Mouse (Mus musculus): ENCODE data around the gene Nras. TPM values are rescaled to one million over a fixed set of nuclear protein-coding genes. Genes with fewer than 3 reads are reported as not detected.

The Nras gene
- total and polyA plus RNA-seq, 2 experiments = 6.9 to 12.6 TPM

- H3K36me3 ChIP-seq (ENCODE audit: control insufficient read depth, insufficient read depth, low read length) = no peaks in the 10 kb centered on the region
Measured at GRCm38 (mm10) chr3:103081861-103082453, 23.9 kb downstream of the Nras start.

GRCm38 (mm10) chr3:103082761-103083160 lies 24.7 kb downstream of the Nras start:
- H3K27ac ChIP-seq (replicated peaks; ENCODE audit: insufficient read depth, low read depth, low read length) = no peak overlapping the region
- DNase-seq (ENCODE audit: extremely low read depth, low read depth, low spot score) = no peak
- no peak for TF ChIP-seq POLR2A (IDR thresholded peaks at IDR 0.05; ENCODE audit: extremely low read depth, insufficient read depth, low read length)
- TF ChIP-seq CTCF (IDR thresholded peaks at IDR 0.05; ENCODE audit: low read depth, low read length) = no peak
- H3K4me3 ChIP-seq (ENCODE audit: insufficient read depth, low read depth, low read length) = no peak overlapping the region
- WGBS = 83% methylated on average over 5 of the region's 5 CpGs
- H3K9ac ChIP-seq (ENCODE audit: low read depth, low read length) = no peak overlapping the region
- no peaks in the 10 kb centered on the region for H3K36me3 ChIP-seq (ENCODE audit: control insufficient read depth, insufficient read depth, low read length)
- no peaks in the 10 kb centered on the region for H3K27me3 ChIP-seq (ENCODE audit: control insufficient read depth, insufficient read depth, low read length)
- no peaks in the 10 kb centered on the region for H3K79me2 ChIP-seq (ENCODE audit: control insufficient read depth, insufficient read depth, low read length)
- no peaks in the 10 kb centered on the region for H3K4me1 ChIP-seq (ENCODE audit: control insufficient read depth, insufficient read depth, low read length)

More at GRCm38 (mm10) chr3:103081861-103082453, 23.9 kb downstream of the Nras start:
- Histone ChIP-seq H3K79me2 (ENCODE audit: control insufficient read depth, insufficient read depth, low read length) (no peaks in the 10 kb centered on the region), H3K4me1 (ENCODE audit: control insufficient read depth, insufficient read depth, low read length) (no peaks in the 10 kb centered on the region), H3K27me3 (ENCODE audit: control insufficient read depth, insufficient read depth, low read length) (no peaks in the 10 kb centered on the region), H3K27ac (replicated peaks; ENCODE audit: insufficient read depth, low read depth, low read length) (no peak overlapping the region), H3K4me3 (ENCODE audit: insufficient read depth, low read depth, low read length) (no peak overlapping the region), H3K9ac (ENCODE audit: low read depth, low read length) (no peak overlapping the region)
- 96% methylated on average over 17 of the region's 17 CpGs for WGBS
- DNase-seq (ENCODE audit: extremely low read depth, low read depth, low spot score) = no peak
- TF ChIP-seq POLR2A (IDR thresholded peaks at IDR 0.05; ENCODE audit: extremely low read depth, insufficient read depth, low read length) = no peak
- TF ChIP-seq CTCF (IDR thresholded peaks at IDR 0.05; ENCODE audit: low read depth, low read length) = no peak

GRCm38 (mm10) chr3:103085986-103086385 lies 27.9 kb downstream of the Nras start:
- H3K27ac ChIP-seq (replicated peaks; ENCODE audit: insufficient read depth, low read depth, low read length) = no peak overlapping the region
- no peak for DNase-seq (ENCODE audit: extremely low read depth, low read depth, low spot score)
- no peaks in the 10 kb centered on the region for H3K4me1 ChIP-seq (ENCODE audit: control insufficient read depth, insufficient read depth, low read length)
- H3K79me2 ChIP-seq (ENCODE audit: control insufficient read depth, insufficient read depth, low read length) = no peaks in the 10 kb centered on the region
- TF ChIP-seq CTCF (IDR thresholded peaks at IDR 0.05; ENCODE audit: low read depth, low read length) (no peak), POLR2A (IDR thresholded peaks at IDR 0.05; ENCODE audit: extremely low read depth, insufficient read depth, low read length) (no peak)
- H3K9ac ChIP-seq (ENCODE audit: low read depth, low read length) = no peak overlapping the region
- no peaks in the 10 kb centered on the region for H3K36me3 ChIP-seq (ENCODE audit: control insufficient read depth, insufficient read depth, low read length)
- H3K4me3 ChIP-seq (ENCODE audit: insufficient read depth, low read depth, low read length) = no peak overlapping the region
- H3K27me3 ChIP-seq (ENCODE audit: control insufficient read depth, insufficient read depth, low read length) = no peaks in the 10 kb centered on the region
- 80% methylated on average over 3 of the region's 3 CpGs for WGBS

- Histone ChIP-seq H3K9ac (ENCODE audit: low read depth, low read length) (no peak overlapping the region), H3K27me3 (ENCODE audit: control insufficient read depth, insufficient read depth, low read length) (no peaks in the 10 kb centered on the region), H3K27ac (replicated peaks; ENCODE audit: insufficient read depth, low read depth, low read length) (no peak overlapping the region), H3K79me2 (ENCODE audit: control insufficient read depth, insufficient read depth, low read length) (no peaks in the 10 kb centered on the region), H3K36me3 (ENCODE audit: control insufficient read depth, insufficient read depth, low read length) (no peaks in the 10 kb centered on the region), H3K4me1 (ENCODE audit: control insufficient read depth, insufficient read depth, low read length) (no peaks in the 10 kb centered on the region), H3K4me3 (ENCODE audit: insufficient read depth, low read depth, low read length) (no peak overlapping the region)
- DNase-seq (ENCODE audit: extremely low read depth, low read depth, low spot score) = no peak
- 94% methylated on average over 2 of the region's 2 CpGs for WGBS
- TF ChIP-seq POLR2A (IDR thresholded peaks at IDR 0.05; ENCODE audit: extremely low read depth, insufficient read depth, low read length) = no peak
- no peak for TF ChIP-seq CTCF (IDR thresholded peaks at IDR 0.05; ENCODE audit: low read depth, low read length)
Measured at GRCm38 (mm10) chr3:103091753-103092152, 33.7 kb downstream of the Nras start.

GRCm38 (mm10) chr3:103098662-103099061 lies 40.6 kb downstream of the Nras start:
- DNase-seq (ENCODE audit: extremely low read depth, low read depth, low spot score) = no peak
- TF ChIP-seq CTCF (IDR thresholded peaks at IDR 0.05; ENCODE audit: low read depth, low read length) (no peak), POLR2A (IDR thresholded peaks at IDR 0.05; ENCODE audit: extremely low read depth, insufficient read depth, low read length) (no peak)
- no peaks in the 10 kb centered on the region for H3K27me3 ChIP-seq (ENCODE audit: control insufficient read depth, insufficient read depth, low read length)
- no peaks in the 10 kb centered on the region for H3K4me1 ChIP-seq (ENCODE audit: control insufficient read depth, insufficient read depth, low read length)
- no peak overlapping the region for H3K9ac ChIP-seq (ENCODE audit: low read depth, low read length)
- no peaks in the 10 kb centered on the region for H3K36me3 ChIP-seq (ENCODE audit: control insufficient read depth, insufficient read depth, low read length)
- H3K27ac ChIP-seq (replicated peaks; ENCODE audit: insufficient read depth, low read depth, low read length) = no peak overlapping the region
- 79% methylated on average over 23 of the region's 23 CpGs for WGBS
- H3K79me2 ChIP-seq (ENCODE audit: control insufficient read depth, insufficient read depth, low read length) = no peaks in the 10 kb centered on the region
- no peak overlapping the region for H3K4me3 ChIP-seq (ENCODE audit: insufficient read depth, low read depth, low read length)

GRCm38 (mm10) chr3:103099667-103100066 lies 41.6 kb downstream of the Nras start:
- Histone ChIP-seq H3K27me3 (ENCODE audit: control insufficient read depth, insufficient read depth, low read length) (no peaks in the 10 kb centered on the region), H3K27ac (replicated peaks; ENCODE audit: insufficient read depth, low read depth, low read length) (no peak overlapping the region), H3K9ac (ENCODE audit: low read depth, low read length) (no peak overlapping the region), H3K79me2 (ENCODE audit: control insufficient read depth, insufficient read depth, low read length) (no peaks in the 10 kb centered on the region), H3K4me1 (ENCODE audit: control insufficient read depth, insufficient read depth, low read length) (no peaks in the 10 kb centered on the region), H3K36me3 (ENCODE audit: control insufficient read depth, insufficient read depth, low read length) (no peaks in the 10 kb centered on the region), H3K4me3 (ENCODE audit: insufficient read depth, low read depth, low read length) (no peak overlapping the region)
- WGBS = 84% methylated on average over 6 of the region's 6 CpGs
- TF ChIP-seq CTCF (IDR thresholded peaks at IDR 0.05; ENCODE audit: low read depth, low read length) = peak; percentile 33; the same call in 1 of the 2 replicates
- no peak for TF ChIP-seq POLR2A (IDR thresholded peaks at IDR 0.05; ENCODE audit: extremely low read depth, insufficient read depth, low read length)
- DNase-seq (ENCODE audit: extremely low read depth, low read depth, low spot score) = peak; percentile 24

Data from liver, adult 2 months (tissue).